Mouse (Mus musculus) embryonic fibroblast, embryonic 13.5 days (primary cell): Measurements from ENCODE around the gene Map3k15. TPM values are rescaled to one million over a fixed set of nuclear protein-coding genes. Genes with fewer than 3 reads are reported as not detected.

ENCODE experiments used
- H3K27ac ChIP-seq: 2 replicates; pipeline ENCODE4 v1.5.1; 2012; ENCODE audit warnings: low read length, control low read depth, inconsistent platforms; ENCODE audit not compliant: insufficient read depth
- H3K4me1 ChIP-seq: 2 replicates; pipeline ENCODE4 v1.6.1; 2011; ENCODE audit warnings: low read length; ENCODE audit not compliant: control insufficient read depth, insufficient read depth
- H3K4me3 ChIP-seq: 2 replicates; pipeline ENCODE4 v1.5.1; 2011; ENCODE audit warnings: mild to moderate bottlenecking, control low read depth, low read length; ENCODE audit not compliant: insufficient read depth
- CTCF ChIP-seq: IDR thresholded peaks from 2 replicates; pipeline ENCODE4 v1.5.1; 2011; ENCODE audit warnings: mild to moderate bottlenecking, control low read depth, low read length, moderate library complexity, borderline replicate concordance; ENCODE audit not compliant: insufficient read depth
- POLR2A ChIP-seq: IDR thresholded peaks from 2 replicates; pipeline ENCODE4 v1.6.1; 2011; ENCODE audit warnings: low read depth, mild to moderate bottlenecking, control low read depth, low read length, moderate library complexity
- polyA plus RNA-seq: library from polyadenylated mRNA; stranded (reverse); fragments of >200 nt; gene quantifications from 2 replicates; pipeline ENCODE4 v1.2.4, GENCODE M21; 2011; ENCODE audit warnings: low read depth; ENCODE audit not compliant: missing spikeins, insufficient read length

Gene Map3k15
- polyA plus RNA-seq: 1.3 and 1.7 TPM in 2 replicates

DNA sequence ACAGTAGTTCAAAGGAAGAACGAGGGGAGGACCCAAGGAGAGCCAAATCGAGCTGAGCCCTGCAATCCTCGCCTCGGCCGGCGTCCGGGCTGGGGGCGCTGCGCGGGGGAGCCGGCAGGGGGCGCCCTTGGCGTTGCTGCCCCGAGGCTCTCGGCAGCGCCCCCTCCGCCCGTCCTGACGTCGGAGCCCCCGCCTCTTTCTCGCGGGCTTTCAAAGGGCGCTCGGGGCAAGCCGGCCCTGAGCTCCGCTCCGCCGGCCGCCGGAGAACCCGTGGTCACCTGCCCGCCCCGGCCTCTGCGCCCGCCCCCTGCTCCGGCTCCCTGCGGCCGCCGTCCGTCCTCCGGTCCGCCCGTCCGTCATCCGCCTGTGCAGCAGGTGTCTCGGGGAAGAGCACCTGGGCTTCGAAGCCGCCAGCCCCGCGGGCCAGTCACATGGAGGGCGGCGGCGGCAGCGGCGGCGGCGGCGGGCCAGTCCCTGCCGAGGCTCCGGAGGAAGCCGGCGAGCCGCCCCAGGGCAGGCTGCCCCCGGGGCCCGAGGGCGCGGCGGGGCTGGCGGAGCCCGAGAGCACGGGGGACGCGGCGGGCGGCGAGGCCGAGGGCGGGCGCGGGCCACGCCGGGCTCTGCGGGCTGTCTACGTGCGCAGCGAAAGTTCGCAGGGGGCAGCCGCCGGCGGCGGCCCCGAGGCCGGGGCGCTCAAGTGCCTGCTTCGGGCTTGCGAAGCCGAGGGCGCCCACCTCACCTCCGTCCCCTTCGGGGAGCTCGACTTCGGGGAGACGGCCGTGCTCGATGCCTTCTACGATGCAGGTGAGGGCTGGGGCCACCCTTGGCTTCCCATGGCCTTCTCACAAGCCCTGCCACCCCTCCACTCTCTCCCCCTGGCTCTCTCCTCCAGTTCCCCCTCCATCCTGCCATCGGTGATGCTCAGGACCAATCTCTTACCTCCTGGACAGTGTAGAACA, at the start of gene Map3k15:
Gene Map3k15 (plus strand): TSS at position 432 of the 959 bp plus-strand sequence.
- peak within 1 kb of the TSS; percentile 24 for H3K4me3 ChIP-seq
- H3K4me1 ChIP-seq: no peaks in the 10 kb centered on the region

DNA sequence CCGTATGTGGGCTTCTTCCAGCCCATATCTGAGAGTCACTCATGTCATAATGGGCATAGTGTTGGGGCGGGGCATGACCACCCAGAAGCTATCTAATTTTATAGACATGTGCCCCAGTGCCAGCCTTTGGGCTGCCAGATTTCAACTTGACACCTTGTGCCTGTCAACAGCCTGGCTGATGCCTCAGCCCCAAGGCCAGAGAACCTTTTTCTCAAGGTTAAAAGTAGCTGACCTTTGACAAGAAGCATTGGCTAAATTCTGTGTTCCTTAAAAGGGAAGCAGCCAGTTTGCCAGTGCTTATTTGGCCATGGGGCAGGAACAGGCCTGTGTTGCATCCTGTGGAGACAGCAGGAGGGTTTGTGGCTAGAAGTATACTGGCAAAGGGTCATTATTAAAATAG, 45.7 kb upstream of the Map3k15 start:
- TF ChIP-seq POLR2A: no peak
- TF ChIP-seq CTCF: no peak
- Histone ChIP-seq H3K4me1 (no peaks in the 10 kb centered on the region), H3K27ac (no peak overlapping the region), H3K4me3 (no peak overlapping the region)

More for the DNA sequence above, at the start of gene Map3k15:
- H3K27ac ChIP-seq: no peak within 1 kb of the TSS
- TF ChIP-seq POLR2A (no peak), CTCF (0 out of 2 replicates have a peak, but pooled peaks have one; percentile 26)

DNA sequence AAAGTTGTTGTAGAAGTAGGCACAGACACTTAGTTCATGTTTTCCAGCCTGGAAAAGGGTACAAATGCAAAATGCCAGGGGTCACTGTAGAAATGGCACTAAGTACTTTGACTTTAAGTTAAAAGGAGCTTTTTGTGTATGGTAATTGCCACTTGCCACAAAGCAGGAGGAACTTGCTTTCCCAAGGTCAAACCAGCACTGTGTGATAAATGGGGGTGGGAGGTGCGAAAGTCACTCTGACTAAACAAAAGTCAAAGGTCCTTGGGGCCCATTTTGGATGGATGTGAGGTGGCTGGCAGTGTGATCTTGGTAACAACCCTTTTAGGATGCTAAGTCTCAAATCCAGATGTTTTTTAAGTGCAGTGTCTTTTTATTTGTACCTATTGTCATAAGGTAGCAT, 44.6 kb upstream of the Map3k15 start:
- Histone ChIP-seq H3K4me1 (no peaks in the 10 kb centered on the region), H3K27ac (no peak overlapping the region), H3K4me3 (no peak overlapping the region)
- TF ChIP-seq POLR2A (no peak), CTCF (no peak)

DNA sequence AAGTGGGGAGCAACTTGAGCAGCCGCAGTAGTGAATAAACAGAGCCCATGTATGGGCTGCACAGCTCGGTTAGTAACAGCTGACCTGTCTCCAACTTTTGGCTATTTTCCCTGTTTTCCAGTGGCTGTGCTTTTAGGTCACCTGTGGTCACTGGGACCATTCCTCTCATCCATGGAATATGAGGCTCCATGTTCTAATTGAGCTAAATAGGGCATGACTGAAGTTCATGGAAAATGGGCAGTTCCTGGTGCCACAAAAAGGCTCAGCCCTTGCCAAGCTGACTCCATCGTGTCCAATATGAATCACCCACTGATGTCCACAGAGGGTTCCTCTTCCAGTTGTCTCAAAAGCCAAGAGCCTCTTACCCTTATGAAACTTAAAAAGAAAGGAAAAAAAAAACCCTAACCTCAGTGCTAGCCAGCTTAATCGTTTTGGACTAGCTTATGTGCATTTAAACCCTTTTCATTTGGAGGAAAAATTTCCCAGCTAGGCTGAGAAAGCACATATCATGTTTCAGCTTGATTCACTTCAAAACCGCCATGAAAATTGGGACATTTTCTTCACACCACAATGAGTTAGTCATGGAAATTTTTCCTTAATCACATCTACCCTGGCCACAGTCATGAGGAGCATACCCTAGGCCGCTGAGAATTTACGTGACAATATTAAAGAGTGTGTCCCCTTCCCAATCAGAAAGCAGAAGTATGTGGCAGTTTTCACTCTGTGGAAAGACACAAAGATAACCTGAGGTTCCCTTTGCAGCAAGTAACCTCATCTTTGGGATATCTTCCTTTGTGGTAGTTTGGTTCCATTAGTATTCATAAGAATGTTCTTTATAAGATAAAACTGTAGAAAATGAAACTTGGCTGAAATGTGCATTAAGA, 34.4 kb upstream of the Map3k15 start:
- H3K4me3 ChIP-seq: no peak overlapping the region
- H3K27ac ChIP-seq: peak overlapping the region; percentile 89
- H3K4me1 ChIP-seq: peaks cover 7% of the 10 kb centered on the region; the same call in 1 of the 2 replicates
- TF ChIP-seq POLR2A: no peak
- TF ChIP-seq CTCF: no peak

DNA sequence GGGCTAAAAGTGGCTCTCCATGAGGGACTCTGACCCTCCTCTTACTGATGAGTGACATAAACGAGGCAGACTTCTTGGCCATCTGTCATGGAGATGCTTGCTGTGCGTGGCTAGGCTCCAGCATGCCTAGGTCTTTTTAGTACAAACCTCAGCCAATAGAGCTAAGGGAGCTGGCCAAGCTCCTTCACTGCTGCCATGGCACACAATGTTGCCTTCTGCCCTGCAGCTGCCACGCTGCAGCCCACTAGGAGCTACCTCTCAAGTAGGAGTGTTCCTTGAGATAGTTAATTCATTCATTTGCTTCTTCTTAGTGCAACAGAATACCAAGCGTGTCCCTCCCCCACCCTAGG, 33.8 kb upstream of the Map3k15 start:
- no peak overlapping the region for H3K4me3 ChIP-seq
- peak overlapping the region; percentile 51 for H3K27ac ChIP-seq
- TF ChIP-seq CTCF (no peak), POLR2A (no peak)
- H3K4me1 ChIP-seq: peaks cover 7% of the 10 kb centered on the region; the same call in 1 of the 2 replicates

DNA sequence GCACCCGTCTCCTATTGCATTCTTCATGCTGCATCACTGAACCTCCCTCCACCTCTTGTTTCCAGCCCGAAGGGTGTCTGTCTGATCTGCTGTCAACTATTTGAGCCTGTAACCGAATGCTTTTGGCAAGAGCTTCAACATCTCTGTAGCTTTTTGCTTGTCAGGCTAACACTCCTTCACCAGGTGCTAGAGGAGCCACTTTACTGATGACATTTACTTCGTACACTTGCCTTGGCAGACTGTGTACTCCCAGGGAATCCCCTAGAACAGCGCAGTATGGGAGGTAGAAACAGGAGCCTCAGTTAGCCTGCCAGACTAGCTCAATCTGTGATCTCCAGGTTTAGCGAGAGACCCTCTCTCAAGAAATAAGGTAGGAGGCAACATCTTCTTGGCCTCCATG, 32.8 kb upstream of the Map3k15 start:
- Histone ChIP-seq H3K27ac (no peak overlapping the region), H3K4me3 (no peak overlapping the region), H3K4me1 (peaks cover 7% of the 10 kb centered on the region; the same call in 1 of the 2 replicates)
- TF ChIP-seq CTCF: no peak
- no peak for TF ChIP-seq POLR2A

DNA sequence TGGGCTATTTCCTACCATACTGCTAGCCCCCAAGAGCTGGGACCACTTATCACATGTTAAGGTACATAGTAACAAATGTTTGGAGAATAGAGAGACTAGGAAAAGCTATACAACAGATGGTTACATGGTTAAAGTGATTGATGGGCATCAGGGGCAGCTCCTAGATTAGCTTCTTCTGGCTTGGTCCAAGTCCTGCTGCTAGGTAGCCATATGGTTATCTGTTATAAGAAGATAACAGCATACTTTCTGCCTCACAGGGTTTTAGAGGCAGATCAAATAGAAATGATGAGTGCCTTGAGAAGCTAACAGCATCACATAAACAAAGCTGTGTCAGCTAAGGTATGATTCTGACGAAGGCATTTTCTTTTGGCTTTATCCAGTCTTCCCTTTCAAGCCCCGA, 26.8 kb upstream of the Map3k15 start:
- no peak overlapping the region for H3K4me3 ChIP-seq
- no peaks in the 10 kb centered on the region for H3K4me1 ChIP-seq
- no peak overlapping the region for H3K27ac ChIP-seq
- TF ChIP-seq POLR2A: no peak

DNA sequence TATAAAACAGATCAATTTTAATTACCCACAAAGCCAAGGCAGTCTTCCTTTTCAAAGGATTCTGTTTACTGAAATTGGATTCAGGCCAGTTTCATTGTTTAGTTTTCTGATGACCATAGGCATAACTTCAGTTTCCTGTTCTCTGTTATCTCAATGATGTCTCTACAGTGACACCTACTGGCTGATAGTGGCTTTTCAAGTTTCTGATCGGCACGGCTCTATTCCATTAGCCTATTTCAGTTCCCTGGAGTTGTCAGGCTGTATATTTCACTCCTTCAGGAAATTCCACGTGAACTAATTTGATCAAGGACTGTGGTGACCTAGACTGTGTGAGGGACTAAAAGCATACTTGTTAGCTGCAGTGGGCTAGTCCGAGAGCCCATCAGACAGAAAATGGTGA, 25.0 kb upstream of the Map3k15 start:
- TF ChIP-seq CTCF: no peak
- no peak for TF ChIP-seq POLR2A
- Histone ChIP-seq H3K4me3 (no peak overlapping the region), H3K4me1 (no peaks in the 10 kb centered on the region), H3K27ac (no peak overlapping the region)

DNA sequence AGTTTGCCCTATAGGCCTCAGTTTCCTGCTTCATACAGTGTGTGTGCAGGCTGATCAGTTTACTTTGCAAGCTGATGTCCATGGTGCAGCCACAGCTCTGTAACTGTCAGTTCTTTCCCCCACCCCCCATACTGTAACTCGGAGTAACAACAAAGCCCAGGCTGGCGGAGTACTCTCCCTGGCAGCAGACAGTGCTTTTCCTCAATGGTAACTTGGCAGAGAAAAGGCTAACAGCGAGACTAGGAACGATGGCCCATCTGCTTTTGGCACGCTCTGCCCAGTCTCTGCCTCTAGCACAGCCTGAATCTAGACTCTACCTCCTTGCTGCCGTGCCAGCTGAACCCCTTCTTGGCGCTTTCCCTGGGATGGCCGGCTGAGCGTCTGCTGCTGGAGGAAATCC, 24.3 kb upstream of the Map3k15 start:
- no peak overlapping the region for H3K27ac ChIP-seq
- no peaks in the 10 kb centered on the region for H3K4me1 ChIP-seq
- no peak overlapping the region for H3K4me3 ChIP-seq
- TF ChIP-seq CTCF (no peak), POLR2A (no peak)

DNA sequence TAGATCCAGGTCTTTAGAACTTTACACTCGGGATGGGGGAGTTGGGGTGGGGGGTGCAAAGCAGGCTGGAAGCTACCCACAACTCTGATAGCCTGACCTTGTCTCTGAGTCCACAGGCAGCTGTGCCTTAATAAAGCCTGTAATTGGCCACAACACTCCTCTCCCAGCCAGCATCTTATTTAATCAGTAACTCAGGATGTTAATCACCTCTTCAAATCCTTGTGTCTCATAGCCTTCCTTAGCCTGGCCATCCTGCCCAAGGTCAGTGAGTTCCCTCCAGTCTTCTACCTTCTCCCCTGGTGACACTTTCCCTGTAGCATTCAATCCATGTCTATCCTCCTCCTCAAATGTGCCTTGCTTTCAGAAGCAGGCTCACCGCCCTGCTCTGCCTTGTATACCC, 19.2 kb upstream of the Map3k15 start:
- Histone ChIP-seq H3K4me1 (no peaks in the 10 kb centered on the region), H3K27ac (no peak overlapping the region), H3K4me3 (no peak overlapping the region)
- TF ChIP-seq POLR2A: no peak
- no peak for TF ChIP-seq CTCF
